Mouse (Mus musculus): ENCODE results near the gene Bcl2l15.

GRCm38 (mm10) chr3:103862721-103863220, 30.4 kb downstream of the Bcl2l15 start:
- TF ChIP-seq CTCF (IDR thresholded peaks at IDR 0.05; ENCODE audit: borderline replicate concordance, insufficient read depth, low read depth, low read length) (no peak), POLR2A (IDR thresholded peaks at IDR 0.05; ENCODE audit: borderline replicate concordance, insufficient read depth, low read length) (no peak)

Measured in cerebellum, adult 2 months (tissue).